In the genomic region with DNA sequence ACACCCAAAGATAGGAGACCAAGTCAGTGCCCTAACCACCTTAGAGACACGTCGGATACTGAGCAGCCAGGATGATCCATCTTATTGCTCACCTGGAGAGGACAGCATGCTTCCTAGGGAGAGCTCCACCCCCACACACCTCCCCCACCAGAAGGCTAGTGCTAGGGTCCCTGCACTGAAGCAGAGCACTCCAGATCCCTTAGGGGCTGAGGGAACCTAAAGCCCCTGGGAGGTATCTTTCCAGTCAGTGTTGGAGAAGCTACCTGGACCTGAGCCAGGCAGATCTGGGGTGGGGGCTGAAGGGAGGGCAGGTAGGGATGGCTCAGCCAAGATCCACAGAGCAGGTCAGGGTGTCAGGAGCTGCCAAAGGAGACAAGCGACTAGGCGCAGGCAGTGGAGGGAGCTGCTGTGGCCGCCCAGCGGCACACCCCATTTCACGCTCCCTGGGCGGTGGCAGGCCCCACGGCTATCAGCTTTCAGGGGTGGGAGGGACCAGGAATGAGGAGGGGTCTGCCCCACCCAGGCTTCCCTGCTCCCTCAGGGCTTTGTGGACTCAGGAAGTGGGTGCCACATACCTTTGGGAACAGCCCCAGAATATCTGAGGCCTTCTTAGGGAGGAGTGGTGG, we compare ENCODE assay signal across 16 mouse cellular contexts. TPM values are rescaled to one million over a fixed set of nuclear protein-coding genes. Genes with fewer than 3 reads are reported as not detected.
DNase-seq lines count a peak whose midpoint lies in the region; ATAC-seq and TF ChIP-seq lines count a peak whose summit lies in the region.
"Had no signal": no experiment of that assay in that cellular context is flagged by ENCODE, and none has a peak within 500 bp of the region (broad histone marks: within the 10 kb centered on the region; RNA-seq: fewer than 3 reads in every experiment).

No protein-coding gene starts in this region.

- peaks cover 12% of the 10 kb centered on the region for H3K4me1 ChIP-seq in hindbrain, embryonic 12.5 days
- peaks cover 6% of the 10 kb centered on the region; the same call in 1 of the 2 replicates for H3K4me1 ChIP-seq in hindbrain, postnatal 0 days (ENCODE audit: insufficient read depth, low read length)
- peaks cover 3% of the 10 kb centered on the region; the same call in 1 of the 2 replicates for H3K4me1 ChIP-seq in neural tube, embryonic 11.5 days (ENCODE audit: control insufficient read depth, insufficient read depth, low read length)
- peaks cover 26% of the 10 kb centered on the region for H3K4me1 ChIP-seq in embryonic facial prominence, embryonic 13.5 days
- peaks cover 29% of the 10 kb centered on the region for H3K4me1 ChIP-seq in stomach, embryonic 15.5 days

- no peaks in the 10 kb centered on the region for H3K36me3 ChIP-seq in hindbrain, embryonic 12.5 days
- no peaks in the 10 kb centered on the region for H3K36me3 ChIP-seq in hindbrain, postnatal 0 days (ENCODE audit: insufficient read depth, low read length)
- no peaks in the 10 kb centered on the region for H3K36me3 ChIP-seq in neural tube, embryonic 11.5 days (ENCODE audit: control insufficient read depth, insufficient read depth, low read length)
- H3K36me3 ChIP-seq in embryonic facial prominence, embryonic 13.5 days, result no peaks in the 10 kb centered on the region
- no peaks in the 10 kb centered on the region for H3K36me3 ChIP-seq in stomach, embryonic 15.5 days

- H3K9ac ChIP-seq in hindbrain, embryonic 12.5 days, result peak overlapping the region; percentile 6; the same call in 1 of the 2 replicates
- H3K9ac ChIP-seq in hindbrain, postnatal 0 days (replicated peaks; ENCODE audit: low read length), result no peak overlapping the region
- H3K9ac ChIP-seq in neural tube, embryonic 11.5 days (ENCODE audit: low read length), result 0 out of 2 replicates have a peak overlapping the region, but pooled peaks have one; percentile 8
- peak overlapping the region; percentile 49; the same call in 1 of the 2 replicates for H3K9ac ChIP-seq in embryonic facial prominence, embryonic 13.5 days
- H3K9ac ChIP-seq in stomach, embryonic 15.5 days, result no peak overlapping the region

- DNase-seq in hindbrain, postnatal 0 days (ENCODE audit: low spot score), result no peak
- DNase-seq in neural tube, embryonic 11.5 days (ENCODE audit: low spot score), result no peak
- DNase-seq in neural tube, embryonic 10.5 days (ENCODE audit: extremely low spot score, low spot score), result no peak
- DNase-seq in T-cell, adult 2 months (ENCODE audit: low spot score), result no peak
- DNase-seq: gastrocnemius, postnatal 14 days; layer of hippocampus, postnatal 36 days; liver; lung, postnatal 14 days; right cerebral cortex, postnatal 25 days; thymus, adult 2 months had no signal

- TF ChIP-seq CTCF in hindbrain, postnatal 0 days (IDR thresholded peaks at IDR 0.05; ENCODE audit: low read depth), result no peak

- H3K9me3 ChIP-seq in hindbrain, embryonic 12.5 days (replicated peaks), result no peaks in the 10 kb centered on the region
- H3K9me3 ChIP-seq in hindbrain, postnatal 0 days (ENCODE audit: low read length), result no peaks in the 10 kb centered on the region
- H3K9me3 ChIP-seq in neural tube, embryonic 11.5 days (ENCODE audit: control insufficient read depth, low read length), result no peaks in the 10 kb centered on the region
- H3K9me3 ChIP-seq in embryonic facial prominence, embryonic 13.5 days, result no peaks in the 10 kb centered on the region
- no peaks in the 10 kb centered on the region for H3K9me3 ChIP-seq in stomach, embryonic 15.5 days

- no peak for ATAC-seq in hindbrain, embryonic 12.5 days (ENCODE audit: low FRiP score)
- ATAC-seq in hindbrain, postnatal 0 days, result no peak
- ATAC-seq in neural tube, embryonic 11.5 days (ENCODE audit: insufficient read depth, low FRiP score, low TSS enrichment), result no peak
- no peak for ATAC-seq in embryonic facial prominence, embryonic 13.5 days (ENCODE audit: insufficient number of reproducible peaks, insufficient read depth, low FRiP score, low TSS enrichment, low read depth)
- ATAC-seq in stomach, embryonic 15.5 days (ENCODE audit: insufficient read depth, low FRiP score, low read depth), result peak; percentile 44

- no peak overlapping the region for H3K4me2 ChIP-seq in hindbrain, embryonic 12.5 days (replicated peaks)
- no peak overlapping the region for H3K4me2 ChIP-seq in hindbrain, postnatal 0 days (ENCODE audit: low read depth, low read length)
- H3K4me2 ChIP-seq in neural tube, embryonic 11.5 days (ENCODE audit: low read depth), result no peak overlapping the region
- H3K4me2 ChIP-seq in embryonic facial prominence, embryonic 13.5 days, result no peak overlapping the region
- H3K4me2 ChIP-seq in stomach, embryonic 15.5 days, result peak overlapping the region; percentile 21

- no peak overlapping the region for H3K27ac ChIP-seq in hindbrain, embryonic 12.5 days
- H3K27ac ChIP-seq in hindbrain, postnatal 0 days, result no peak overlapping the region
- no peak overlapping the region for H3K27ac ChIP-seq in neural tube, embryonic 11.5 days (ENCODE audit: low read depth, low read length)
- H3K27ac ChIP-seq in embryonic facial prominence, embryonic 13.5 days, result no peak overlapping the region
- H3K27ac ChIP-seq in stomach, embryonic 15.5 days, result 0 out of 2 replicates have a peak overlapping the region, but pooled peaks have one; percentile 61

- H3K4me3 ChIP-seq in hindbrain, embryonic 12.5 days, result no peak overlapping the region
- no peak overlapping the region for H3K4me3 ChIP-seq in hindbrain, postnatal 0 days (ENCODE audit: low read length)
- H3K4me3 ChIP-seq in neural tube, embryonic 11.5 days (ENCODE audit: low read depth, low read length), result no peak overlapping the region
- no peak overlapping the region for H3K4me3 ChIP-seq in embryonic facial prominence, embryonic 13.5 days
- H3K4me3 ChIP-seq in stomach, embryonic 15.5 days (replicated peaks), result no peak overlapping the region

- peaks cover 20% of the 10 kb centered on the region for H3K27me3 ChIP-seq in hindbrain, embryonic 12.5 days
- no peaks in the 10 kb centered on the region for H3K27me3 ChIP-seq in hindbrain, postnatal 0 days (ENCODE audit: insufficient read depth, low read length)
- no peaks in the 10 kb centered on the region for H3K27me3 ChIP-seq in neural tube, embryonic 11.5 days (ENCODE audit: control insufficient read depth, insufficient read depth, low read length)
- peaks cover 10% of the 10 kb centered on the region for H3K27me3 ChIP-seq in embryonic facial prominence, embryonic 13.5 days
- H3K27me3 ChIP-seq in stomach, embryonic 15.5 days (replicated peaks), result no peaks in the 10 kb centered on the region

- WGBS in hindbrain, embryonic 12.5 days, result 50% methylated on average over 9 of the region's 9 CpGs
- WGBS in hindbrain, postnatal 0 days, result 30% methylated on average over 9 of the region's 9 CpGs
- 38% methylated on average over 9 of the region's 9 CpGs for WGBS in neural tube, embryonic 11.5 days
- WGBS in embryonic facial prominence, embryonic 13.5 days, result 29% methylated on average over 9 of the region's 9 CpGs
- WGBS in stomach, embryonic 15.5 days, result 35% methylated on average over 9 of the region's 9 CpGs

RNA-seq across cellular contexts. Expression of a gene that starts 2.1 kb away (rescaled TPM):
- 16.2 and 17.2 TPM in 2 replicates for polyA plus RNA-seq in hindbrain, embryonic 12.5 days (2016; fragmentation: Nextera tagmentation; extraction: Ambion mirVana)
- 28.1 and 28.7 TPM in 2 replicates for total RNA-seq in hindbrain, postnatal 0 days (2014; rRNA removed)
- 24.5 and 26.2 TPM in 2 replicates for polyA plus RNA-seq in hindbrain, postnatal 0 days (2015; fragmentation: Nextera tagmentation; extraction: Ambion mirVana)
- polyA plus RNA-seq in neural tube, embryonic 11.5 days (2014; fragmentation: Nextera tagmentation; extraction: Ambion mirVana), result 14.7 and 15.2 TPM in 2 replicates
- polyA plus RNA-seq in embryonic facial prominence, embryonic 13.5 days (2015; fragmentation: Nextera tagmentation; extraction: Ambion mirVana), result 21.2 and 24.9 TPM in 2 replicates
- 26.7 and 36.4 TPM in 2 replicates for polyA plus RNA-seq in stomach, embryonic 15.5 days (2015; fragmentation: Nextera tagmentation; extraction: Ambion mirVana)

RNA-seq across cellular contexts. Expression of a gene that starts 15.4 kb away (rescaled TPM):
- not detected in 2 replicates for polyA plus RNA-seq in hindbrain, embryonic 12.5 days (2016; fragmentation: Nextera tagmentation; extraction: Ambion mirVana)
- not detected in 2 replicates for total RNA-seq in hindbrain, postnatal 0 days (2014; rRNA removed)
- not detected in 2 replicates for polyA plus RNA-seq in hindbrain, postnatal 0 days (2015; fragmentation: Nextera tagmentation; extraction: Ambion mirVana)
- not detected in 2 replicates for polyA plus RNA-seq in neural tube, embryonic 11.5 days (2014; fragmentation: Nextera tagmentation; extraction: Ambion mirVana)
- not detected in 2 replicates for polyA plus RNA-seq in embryonic facial prominence, embryonic 13.5 days (2015; fragmentation: Nextera tagmentation; extraction: Ambion mirVana)
- not detected in 2 replicates for polyA plus RNA-seq in stomach, embryonic 15.5 days (2015; fragmentation: Nextera tagmentation; extraction: Ambion mirVana)
- total RNA-seq: adrenal gland, postnatal 4 days; gastrocnemius, postnatal 14 days; hematopoietic stem cell, adult 5-6 weeks; layer of hippocampus, postnatal 36 days; MEL had no signal
- polyA plus RNA-seq: thymus, adult 2 months had no signal

RNA-seq across cellular contexts. Expression of a gene that starts 15.5 kb away (rescaled TPM):
- polyA plus RNA-seq in hindbrain, embryonic 12.5 days (2016; fragmentation: Nextera tagmentation; extraction: Ambion mirVana), result 2.1 and 2.8 TPM in 2 replicates
- 0.42 and 3.8 TPM in 2 replicates for total RNA-seq in hindbrain, postnatal 0 days (2014; rRNA removed)
- polyA plus RNA-seq in hindbrain, postnatal 0 days (2015; fragmentation: Nextera tagmentation; extraction: Ambion mirVana), result 0.83 TPM in 2 replicates
- polyA plus RNA-seq in neural tube, embryonic 11.5 days (2014; fragmentation: Nextera tagmentation; extraction: Ambion mirVana), result 0.81 and 1.7 TPM in 2 replicates
- polyA plus RNA-seq in embryonic facial prominence, embryonic 13.5 days (2015; fragmentation: Nextera tagmentation; extraction: Ambion mirVana), result 11.1 and 11.5 TPM in 2 replicates
- 5.4 and 6.2 TPM in 2 replicates for polyA plus RNA-seq in stomach, embryonic 15.5 days (2015; fragmentation: Nextera tagmentation; extraction: Ambion mirVana)

RNA-seq across cellular contexts. Expression of a gene that starts 28.1 kb away (rescaled TPM):
- polyA plus RNA-seq in hindbrain, embryonic 12.5 days (2016; fragmentation: Nextera tagmentation; extraction: Ambion mirVana), result 30.5 and 31.2 TPM in 2 replicates
- 15.8 and 25.8 TPM in 2 replicates for total RNA-seq in hindbrain, postnatal 0 days (2014; rRNA removed)
- 13.7 and 14.6 TPM in 2 replicates for polyA plus RNA-seq in hindbrain, postnatal 0 days (2015; fragmentation: Nextera tagmentation; extraction: Ambion mirVana)
- polyA plus RNA-seq in neural tube, embryonic 11.5 days (2014; fragmentation: Nextera tagmentation; extraction: Ambion mirVana), result 39.1 and 45.8 TPM in 2 replicates
- polyA plus RNA-seq in embryonic facial prominence, embryonic 13.5 days (2015; fragmentation: Nextera tagmentation; extraction: Ambion mirVana), result 34.1 and 37.3 TPM in 2 replicates
- 25.4 and 27.4 TPM in 2 replicates for polyA plus RNA-seq in stomach, embryonic 15.5 days (2015; fragmentation: Nextera tagmentation; extraction: Ambion mirVana)

RNA-seq across cellular contexts. Expression of a gene that starts 37.7 kb away (rescaled TPM):
- polyA plus RNA-seq in hindbrain, embryonic 12.5 days (2016; fragmentation: Nextera tagmentation; extraction: Ambion mirVana), result 662 and 684 TPM in 2 replicates
- total RNA-seq in hindbrain, postnatal 0 days (2014; rRNA removed), result 502 and 597 TPM in 2 replicates
- 564 and 571 TPM in 2 replicates for polyA plus RNA-seq in hindbrain, postnatal 0 days (2015; fragmentation: Nextera tagmentation; extraction: Ambion mirVana)
- polyA plus RNA-seq in neural tube, embryonic 11.5 days (2014; fragmentation: Nextera tagmentation; extraction: Ambion mirVana), result 928 and 939 TPM in 2 replicates
- 788 and 789 TPM in 2 replicates for polyA plus RNA-seq in embryonic facial prominence, embryonic 13.5 days (2015; fragmentation: Nextera tagmentation; extraction: Ambion mirVana)
- 745 and 766 TPM in 2 replicates for polyA plus RNA-seq in stomach, embryonic 15.5 days (2015; fragmentation: Nextera tagmentation; extraction: Ambion mirVana)

Comparison
In these comparisons a context has a peak if more than half of its experiments do, and no peak if none do; other contexts are left out.
1. H3K9ac ChIP-seq: peak in hindbrain, embryonic 12.5 days (single experiment), neural tube, embryonic 11.5 days (single experiment) and embryonic facial prominence, embryonic 13.5 days (single experiment); none in hindbrain, postnatal 0 days (single experiment) and stomach, embryonic 15.5 days (single experiment).